Mouse (Mus musculus) gastrocnemius, adult 2 months (tissue): Measurements from ENCODE around the gene Arrb1. TPM values are rescaled to one million over a fixed set of nuclear protein-coding genes. Genes with fewer than 3 reads are reported as not detected.

Experiments used
- DNase-seq: peaks from one replicate; pipeline ENCODE4 v3.0.0; 2022
- H3K27ac ChIP-seq: fragments of 200-600 bp; 2 replicates; pipeline ENCODE4 v1.8.1; 2022; ENCODE audit warnings: mild to moderate bottlenecking
- H3K4me3 ChIP-seq: fragments of 200-600 bp; 2 replicates; pipeline ENCODE4 v1.8.1; 2022; ENCODE audit warnings: mild to moderate bottlenecking, moderate library complexity
- CTCF ChIP-seq: fragments of 200-600 bp; IDR thresholded peaks from 2 replicates; pipeline ENCODE4 v1.8.1; 2022; ENCODE audit warnings: antibody characterized with exemption, mild to moderate bottlenecking, moderate library complexity
- intact Hi-C: fragments of 180-260 bp; cut with DNase I; formaldehyde crosslinking; loops from one replicate; pipeline ENCODE4 v1.15.1; 2025
- total RNA-seq, 2 experiments: library from RNA; stranded (reverse); gene quantifications; 2 replicates each; pipeline ENCODE4 v1.2.3; 2021

Gene Arrb1
- total RNA-seq, 2 experiments from 2014 or later, result 6.9 to 10.8 TPM

- no peak overlapping the region; the same call in 1 of the 2 replicates for H3K27ac ChIP-seq
- H3K4me3 ChIP-seq, result no peak overlapping the region
- no peak for TF ChIP-seq CTCF
- peak; percentile 16 for DNase-seq
- intact Hi-C loops, result no loop called here
Observed at GRCm38 (mm10) chr7:99541204-99541603, 5.9 kb downstream of the Arrb1 start.

DNA sequence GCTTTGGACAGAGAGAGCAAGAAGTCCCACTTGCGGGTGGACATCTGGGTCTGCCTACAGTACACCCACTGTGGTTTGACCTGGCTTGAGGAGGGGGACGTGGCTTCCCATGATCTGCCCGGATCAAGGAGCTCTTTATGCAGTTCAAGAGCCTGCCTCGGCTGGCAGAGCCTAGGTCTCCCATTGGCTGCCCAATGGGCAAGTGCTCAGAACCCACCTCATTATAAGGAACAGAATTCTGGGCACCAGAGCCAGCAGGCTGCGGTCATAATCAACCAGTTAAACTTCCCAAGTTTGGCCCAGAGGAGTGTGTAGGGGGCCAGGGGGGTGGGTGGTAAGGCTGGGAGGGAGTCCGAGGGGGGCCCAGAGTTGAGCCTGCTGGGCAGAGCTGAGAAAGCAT is 9.0 kb downstream of the Arrb1 start:
- peak; percentile 18 for DNase-seq
- Histone ChIP-seq H3K4me3 (no peak overlapping the region), H3K27ac (peak overlapping the region; percentile 85; the same call in 1 of the 2 replicates)
- intact Hi-C loops, result no loop called here
- TF ChIP-seq CTCF, result no peak

- no peak for TF ChIP-seq CTCF
- H3K4me3 ChIP-seq, result peak overlapping the region; percentile 38
- intact Hi-C loops, result no loop called here
- DNase-seq, result peak; percentile 75
- peak overlapping the region; percentile 85 for H3K27ac ChIP-seq
Observed at GRCm38 (mm10) chr7:99545885-99546745, 10.8 kb downstream of the Arrb1 start.

- 0 out of 2 replicates have a peak overlapping the region, but pooled peaks have one; percentile 16 for H3K27ac ChIP-seq
- no peak for DNase-seq
- intact Hi-C loops, result no loop called here
- no peak overlapping the region for H3K4me3 ChIP-seq
- no peak for TF ChIP-seq CTCF
Observed at GRCm38 (mm10) chr7:99547584-99548487, 12.6 kb downstream of the Arrb1 start.

DNA sequence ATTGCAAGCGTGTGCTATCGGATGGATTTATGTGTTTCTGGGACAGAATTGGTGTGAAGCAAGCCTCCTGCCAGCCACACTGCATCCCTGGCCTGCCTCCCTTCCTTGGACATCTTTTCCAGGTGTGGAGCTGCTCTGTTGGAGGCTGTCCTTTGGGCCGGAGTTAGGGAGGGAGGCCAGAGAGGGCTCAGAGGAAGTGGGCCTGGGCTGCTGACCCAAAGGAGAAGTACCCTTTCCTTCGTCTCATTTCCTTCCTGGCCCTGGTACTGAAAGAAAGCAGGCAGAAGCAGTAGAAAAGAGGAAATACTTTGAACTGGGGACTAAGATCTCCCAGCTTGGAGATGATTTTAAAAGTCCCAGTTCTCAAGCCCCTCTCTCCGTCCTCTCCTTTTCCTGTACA is 14.4 kb downstream of the Arrb1 start:
- DNase-seq, result no peak
- TF ChIP-seq CTCF, result no peak
- H3K4me3 ChIP-seq, result no peak overlapping the region
- intact Hi-C loops, result no loop called here
- H3K27ac ChIP-seq, result no peak overlapping the region; the same call in 1 of the 2 replicates

GRCm38 (mm10) chr7:99551623-99552022 is 16.4 kb downstream of the Arrb1 start:
- no peak overlapping the region; the same call in 1 of the 2 replicates for H3K27ac ChIP-seq
- H3K4me3 ChIP-seq, result no peak overlapping the region
- TF ChIP-seq CTCF, result no peak
- intact Hi-C loops, result no loop called here
- no peak for DNase-seq

GRCm38 (mm10) chr7:99553222-99553884 is 18.1 kb downstream of the Arrb1 start:
- no peak for TF ChIP-seq CTCF
- H3K27ac ChIP-seq, result 0 out of 2 replicates have a peak overlapping the region, but pooled peaks have one; percentile 1
- intact Hi-C loops, result no loop called here

DNA sequence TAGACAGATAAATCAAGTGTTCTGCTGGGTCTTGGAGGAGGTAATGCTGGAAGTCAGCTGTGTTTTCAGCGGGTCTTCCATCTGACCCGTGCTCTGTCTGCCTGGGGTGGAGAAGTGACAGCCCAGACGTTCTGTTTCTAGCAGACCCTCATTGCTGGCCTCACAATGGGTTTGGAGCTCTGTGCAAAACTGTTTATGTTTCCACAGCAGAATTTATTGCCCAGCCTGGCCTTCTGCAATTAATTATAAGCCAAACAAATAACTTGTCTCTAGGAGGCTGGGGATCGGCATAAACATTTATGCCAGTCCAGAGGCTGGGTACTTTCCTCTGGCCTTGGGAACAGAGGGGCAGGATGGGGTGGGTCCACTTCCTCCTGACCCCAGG is 18.6 kb downstream of the Arrb1 start:
- H3K27ac ChIP-seq, result 0 out of 2 replicates have a peak overlapping the region, but pooled peaks have one; percentile 1
- intact Hi-C loops, result no loop called here
- no peak for TF ChIP-seq CTCF

More at GRCm38 (mm10) chr7:99553222-99553884, 18.1 kb downstream of the Arrb1 start:
- no peak for DNase-seq
- no peak overlapping the region for H3K4me3 ChIP-seq

DNA sequence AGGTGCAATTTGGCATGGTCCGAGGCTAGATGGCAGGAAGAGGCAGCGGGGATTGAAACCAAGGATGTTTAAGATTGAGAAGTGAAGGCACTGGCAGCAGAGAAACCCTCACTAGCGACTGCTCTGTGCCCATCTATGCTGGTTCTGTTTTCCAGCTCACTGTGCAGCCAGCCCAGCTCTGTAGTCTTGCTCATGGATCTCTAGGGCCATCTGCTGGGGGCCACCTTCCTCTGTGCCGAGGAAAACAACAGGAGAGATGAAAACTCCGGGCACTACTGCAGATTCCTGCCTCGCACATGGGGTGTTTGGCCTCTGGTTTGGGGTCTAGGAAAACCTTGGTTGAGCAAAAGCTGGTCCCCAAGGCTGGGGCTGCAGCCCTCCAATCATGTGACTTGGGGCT is 20.6 kb downstream of the Arrb1 start:
- no peak overlapping the region for H3K27ac ChIP-seq
- TF ChIP-seq CTCF, result peak; percentile 93
- H3K4me3 ChIP-seq, result no peak overlapping the region
- DNase-seq, result peak; percentile 75
- intact Hi-C loops, result loop anchor here (1.0 kb wide), 1 partner anchor 56 kb away; no protein-coding TSS in a partner anchor

More for the DNA sequence above, 18.6 kb downstream of the Arrb1 start:
- no peak for DNase-seq
- no peak overlapping the region for H3K4me3 ChIP-seq

- intact Hi-C loops, result no loop called here
Observed at GRCm38 (mm10) chr7:99559091-99559490, 23.8 kb downstream of the Arrb1 start.

GRCm38 (mm10) chr7:99562478-99562877 is 27.2 kb downstream of the Arrb1 start:
- Histone ChIP-seq H3K27ac (peak overlapping the region; percentile 12; the same call in 1 of the 2 replicates), H3K4me3 (no peak overlapping the region)
- no peak for TF ChIP-seq CTCF
- intact Hi-C loops, result loop anchor here (2.0 kb wide), 1 partner anchor 26 kb away; no protein-coding TSS in a partner anchor
- DNase-seq, result no peak

More at GRCm38 (mm10) chr7:99559091-99559490, 23.8 kb downstream of the Arrb1 start:
- TF ChIP-seq CTCF, result no peak
- DNase-seq, result no peak
- H3K27ac ChIP-seq, result no peak overlapping the region
- no peak overlapping the region for H3K4me3 ChIP-seq

DNA sequence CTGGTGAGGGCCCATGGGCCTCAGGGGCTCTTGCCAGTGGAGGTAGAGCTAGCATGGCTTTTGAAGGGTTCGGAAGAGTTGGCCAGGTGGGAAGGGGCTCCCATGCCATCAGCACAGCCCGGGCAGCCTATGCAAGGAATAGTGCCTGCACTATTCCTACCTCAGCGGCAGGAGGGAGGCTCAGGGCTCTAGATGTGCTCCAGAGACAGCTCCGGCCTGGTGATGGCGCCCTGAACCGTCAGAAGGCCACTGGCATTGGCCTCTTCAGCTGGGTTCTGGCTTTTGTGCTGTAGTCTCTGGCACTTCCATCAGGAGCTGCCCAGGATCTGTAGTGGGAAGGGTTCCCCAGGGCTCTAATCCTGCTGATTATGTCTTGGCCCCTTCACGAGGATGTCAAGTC is 28.0 kb downstream of the Arrb1 start:
- Histone ChIP-seq H3K4me3 (no peak overlapping the region), H3K27ac (no peak overlapping the region)
- no peak for DNase-seq
- TF ChIP-seq CTCF, result peak; percentile 38; the same call in 1 of the 2 replicates
- intact Hi-C loops, result loop anchor here (2.0 kb wide), 1 partner anchor 26 kb away; no protein-coding TSS in a partner anchor
